Mouse (Mus musculus) mature B cell (primary cell): ENCODE data around the gene Frmd4b.
"Not testable (repeated sequence)": the region's sequence is repeated elsewhere in the genome, so short reads cannot be mapped to it uniquely, and the experiment has no call there.

Experiments
- in situ Hi-C: fragments of 300-500 bp; cut with MboI; formaldehyde crosslinking; loops from 2 replicates; pipeline ENCODE4 v1.14.3; 2019

Frmd4b gene

GRCm38 (mm10) chr6:97265705-97266104 lies 351.6 kb downstream of the Frmd4b start:
- in situ Hi-C loops, result no loop called here

DNA sequence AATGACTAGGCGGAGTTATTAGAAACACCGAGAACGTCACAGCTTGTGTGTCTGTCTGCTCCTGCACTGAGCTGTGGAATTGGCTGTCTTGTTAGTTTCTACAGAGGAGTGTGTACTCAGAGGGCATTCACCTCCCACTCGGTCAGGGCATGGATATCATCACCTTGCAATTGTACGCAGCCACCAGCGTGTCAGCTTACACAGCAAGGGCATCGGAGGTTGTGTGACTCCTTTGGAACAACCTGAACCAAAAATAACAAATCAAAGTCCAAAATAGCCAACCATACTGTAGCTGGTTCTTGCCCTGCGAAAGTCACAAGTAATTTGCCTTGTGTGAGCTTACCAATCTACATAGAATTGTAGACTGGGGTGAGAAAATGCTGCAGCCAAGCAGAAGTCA lies 352.1 kb downstream of the Frmd4b start:
- in situ Hi-C loops, result no loop called here

DNA sequence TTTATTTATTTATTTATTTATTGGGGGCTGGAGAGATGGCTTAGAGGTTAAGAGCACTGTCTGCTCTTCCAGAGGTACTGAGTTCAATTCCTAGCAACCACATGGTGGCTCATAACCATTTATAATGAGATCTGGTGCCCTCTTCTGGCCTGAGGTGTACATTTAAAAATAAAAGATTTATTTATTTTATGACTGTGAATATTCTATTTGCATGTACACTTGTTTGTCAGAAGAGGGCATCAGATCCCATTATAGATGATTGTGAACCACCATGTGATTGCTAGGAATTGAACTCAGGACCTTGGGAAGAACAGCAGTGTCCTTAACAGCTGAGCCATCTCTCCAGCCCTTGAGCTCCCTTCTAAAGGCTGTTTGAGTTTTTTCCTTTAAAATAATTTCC lies 353.6 kb downstream of the Frmd4b start:
- in situ Hi-C loops, result not testable (repeated sequence)

GRCm38 (mm10) chr6:97262229-97262628 lies 355.1 kb downstream of the Frmd4b start:
- in situ Hi-C loops, result no loop called here

DNA sequence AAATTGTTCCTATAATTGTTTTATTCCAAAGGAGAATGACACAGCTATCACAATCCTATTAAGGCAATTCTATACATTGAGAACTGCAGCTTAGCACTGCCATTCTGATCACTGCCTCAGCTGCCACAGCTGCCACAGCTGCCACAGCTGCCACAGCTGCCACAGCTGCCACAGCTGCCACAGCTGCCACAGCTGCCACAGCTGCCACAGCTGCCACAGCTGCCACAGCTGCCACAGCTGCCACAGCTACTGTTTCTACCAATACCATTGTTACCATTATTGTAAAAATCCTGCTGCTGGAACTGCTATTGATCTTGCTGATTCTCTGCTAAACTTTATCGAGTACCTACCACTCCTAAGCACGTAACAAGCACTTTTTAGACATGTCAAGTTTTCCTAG lies 357.4 kb downstream of the Frmd4b start:
- in situ Hi-C loops, result not testable (repeated sequence)

DNA sequence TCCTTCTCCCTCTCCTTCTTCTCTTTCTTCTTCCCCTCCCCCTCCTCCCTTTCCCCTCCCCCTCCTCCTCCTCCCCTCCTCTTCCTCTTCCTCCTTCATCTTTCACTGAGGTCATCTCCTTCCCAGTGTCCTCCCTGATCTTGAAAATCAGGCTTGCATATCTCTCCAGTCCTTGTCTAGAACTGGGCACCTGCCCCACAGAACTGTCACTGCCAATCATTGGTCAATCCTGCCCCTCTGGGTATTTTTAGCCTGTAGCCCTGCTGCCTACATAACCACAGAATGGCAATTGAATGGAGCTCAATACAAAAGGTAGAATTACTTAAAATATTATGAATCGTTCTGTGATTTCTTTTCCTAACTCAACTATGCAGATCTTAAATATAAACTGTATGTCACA lies 358.9 kb downstream of the Frmd4b start:
- in situ Hi-C loops, result no loop called here

DNA sequence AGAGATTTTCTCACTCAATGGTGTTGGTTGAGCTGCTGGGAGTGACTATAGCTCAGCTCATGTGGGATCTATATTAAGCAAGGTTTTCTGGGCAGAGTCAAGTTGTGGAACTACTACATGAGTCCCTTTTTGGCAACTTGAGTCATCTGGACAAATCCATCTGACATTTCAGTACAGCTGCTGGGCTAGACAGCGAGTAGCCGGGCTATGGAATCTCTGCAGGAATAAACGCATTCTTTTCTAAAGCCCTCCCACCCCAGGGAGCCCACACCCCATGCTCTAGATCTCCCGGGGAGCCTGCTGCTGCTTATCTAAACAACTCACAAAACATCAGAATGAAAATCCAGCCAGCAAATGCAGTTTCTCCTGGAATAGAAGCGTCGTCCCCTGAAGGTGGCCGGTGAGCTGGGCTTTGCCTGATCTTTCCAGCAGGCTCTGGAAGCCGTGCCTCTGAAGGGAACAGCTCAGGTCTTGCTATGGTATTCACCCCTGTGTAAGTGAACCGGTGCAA lies 364.6 kb downstream of the Frmd4b start, which contains the start of gene Lmod3:
Gene Lmod3 (minus strand): TSS at position 49 of the 511 bp plus-strand sequence.
- in situ Hi-C loops, result no loop called here

GRCm38 (mm10) chr6:97252086-97252485 lies 365.3 kb downstream of the Frmd4b start:
- in situ Hi-C loops, result no loop called here

- in situ Hi-C loops, result no loop called here
Measured at GRCm38 (mm10) chr6:97250966-97251365, 366.4 kb downstream of the Frmd4b start.

GRCm38 (mm10) chr6:97245200-97245599 lies 372.1 kb downstream of the Frmd4b start:
- in situ Hi-C loops, result no loop called here

GRCm38 (mm10) chr6:97242522-97242921 lies 374.8 kb downstream of the Frmd4b start:
- in situ Hi-C loops, result no loop called here

GRCm38 (mm10) chr6:97240092-97240491 lies 377.2 kb downstream of the Frmd4b start:
- in situ Hi-C loops, result no loop called here

DNA sequence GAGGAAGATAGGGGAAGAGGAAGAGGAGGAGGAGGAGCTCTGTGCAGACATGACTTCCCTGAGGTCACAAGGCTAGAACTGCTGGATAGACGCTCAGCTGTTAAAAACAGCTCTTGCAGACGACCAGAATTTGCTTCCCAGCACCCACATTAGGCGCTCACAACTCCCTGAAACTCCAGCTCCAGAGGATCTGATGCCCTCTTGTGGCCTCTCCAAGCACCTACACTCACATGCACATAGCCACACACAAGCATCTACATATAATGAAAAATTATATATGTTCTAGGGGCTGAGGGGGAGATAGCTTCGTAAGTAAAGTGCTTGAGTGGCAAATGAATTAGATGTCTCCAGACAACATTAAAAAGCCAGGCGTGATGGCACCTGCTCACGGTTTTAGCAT lies 378.0 kb downstream of the Frmd4b start:
- in situ Hi-C loops, result no loop called here
